Comparison of ENCODE assay signal across 31 mouse cellular contexts in the genomic region with DNA sequence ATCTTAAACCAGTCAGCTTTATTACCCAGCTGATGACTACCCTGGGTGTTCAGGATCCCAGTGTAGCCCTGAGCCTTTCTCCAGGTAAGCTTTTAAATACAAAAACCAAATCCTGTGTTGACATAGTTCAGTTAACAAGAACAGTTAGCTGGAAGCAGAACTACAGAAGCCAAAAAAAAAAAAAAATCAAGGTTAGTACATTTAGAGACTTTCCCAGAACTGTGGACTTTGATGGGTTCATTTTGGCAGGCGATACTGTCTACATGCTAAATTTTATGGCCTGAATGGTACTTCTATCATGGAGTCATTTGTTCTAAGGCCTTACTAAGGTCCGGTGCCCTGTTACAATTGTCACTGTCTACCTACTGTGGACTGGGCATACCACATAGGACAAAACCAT.
"Had no signal": no experiment of that assay in that cellular context is flagged by ENCODE, and none has a peak within 500 bp of the region (broad histone marks: within the 10 kb centered on the region; RNA-seq: fewer than 3 reads in every experiment).

No protein-coding gene starts in this region.

- H3K36me3 ChIP-seq: limb, embryonic 10.5 days; limb, embryonic 12.5 days; limb, embryonic 13.5 days; limb, embryonic 15.5 days; liver, embryonic 13.5 days; liver, embryonic 15.5 days; lung, embryonic 15.5 days; midbrain, embryonic 10.5 days; midbrain, embryonic 12.5 days; midbrain, embryonic 13.5 days; midbrain, embryonic 15.5 days; neural tube, embryonic 12.5 days had no signal

- H3K4me2 ChIP-seq: limb, embryonic 12.5 days; limb, embryonic 13.5 days; limb, embryonic 15.5 days; liver, embryonic 11.5 days; liver, embryonic 13.5 days; liver, embryonic 15.5 days; lung, embryonic 14.5 days; lung, embryonic 15.5 days; midbrain, embryonic 11.5 days; midbrain, embryonic 12.5 days; midbrain, embryonic 13.5 days; midbrain, embryonic 15.5 days; neural tube, embryonic 12.5 days had no signal

- H3K9me3 ChIP-seq: limb, embryonic 10.5 days; limb, embryonic 12.5 days; limb, embryonic 13.5 days; limb, embryonic 15.5 days; liver, embryonic 13.5 days; liver, embryonic 15.5 days; lung, embryonic 15.5 days; midbrain, embryonic 10.5 days; midbrain, embryonic 12.5 days; midbrain, embryonic 13.5 days; midbrain, embryonic 15.5 days; neural tube, embryonic 12.5 days had no signal

- H3K27me3 ChIP-seq: limb, embryonic 12.5 days; limb, embryonic 13.5 days; limb, embryonic 15.5 days; liver, embryonic 13.5 days; liver, embryonic 15.5 days; lung, embryonic 15.5 days; megakaryocyte, embryonic 14.5 days; midbrain, embryonic 12.5 days; midbrain, embryonic 13.5 days; midbrain, embryonic 15.5 days; neural tube, embryonic 12.5 days had no signal

- ATAC-seq: liver, postnatal 0 days; lung, postnatal 0 days; midbrain, embryonic 13.5 days; midbrain, embryonic 15.5 days; midbrain, embryonic 16.5 days had no signal

- H3K27ac ChIP-seq: limb, embryonic 10.5 days; limb, embryonic 12.5 days; limb, embryonic 13.5 days; limb, embryonic 15.5 days; liver, embryonic 13.5 days; liver, embryonic 14.5 days; liver, embryonic 15.5 days; lung, embryonic 15.5 days; macrophage; midbrain, embryonic 10.5 days; midbrain, embryonic 12.5 days; midbrain, embryonic 13.5 days; midbrain, embryonic 15.5 days; neural tube, embryonic 12.5 days had no signal

- DNase-seq: left cerebral cortex, postnatal 4 days; liver; liver, embryonic 13.5 days; liver, postnatal 0 days; lung, adult 18-20 months; lung, adult 2 months; lung, embryonic 14.5 days; lung, postnatal 10 days; lung, postnatal 14 days; lung, postnatal 36 days; lung, postnatal 4 days; midbrain, embryonic 14.5 days had no signal

- H3K4me1 ChIP-seq: limb, embryonic 10.5 days; limb, embryonic 12.5 days; limb, embryonic 13.5 days; limb, embryonic 15.5 days; liver, embryonic 13.5 days; liver, embryonic 15.5 days; lung, embryonic 15.5 days; megakaryocyte, embryonic 14.5 days; midbrain, embryonic 10.5 days; midbrain, embryonic 12.5 days; midbrain, embryonic 13.5 days; midbrain, embryonic 15.5 days; neural tube, embryonic 12.5 days had no signal

- H3K9ac ChIP-seq: limb, embryonic 12.5 days; limb, embryonic 13.5 days; limb, embryonic 15.5 days; liver, embryonic 13.5 days; liver, embryonic 14.5 days; liver, embryonic 15.5 days; liver, postnatal 0 days; lung, embryonic 14.5 days; lung, embryonic 15.5 days; midbrain, embryonic 12.5 days; midbrain, embryonic 13.5 days; midbrain, embryonic 15.5 days; neural tube, embryonic 12.5 days had no signal

- H3K4me3 ChIP-seq: limb, embryonic 10.5 days; limb, embryonic 12.5 days; limb, embryonic 13.5 days; limb, embryonic 15.5 days; liver, embryonic 13.5 days; liver, embryonic 15.5 days; lung, embryonic 15.5 days; megakaryocyte, embryonic 14.5 days; midbrain, embryonic 10.5 days; midbrain, embryonic 12.5 days; midbrain, embryonic 13.5 days; midbrain, embryonic 15.5 days; myocyte; neural tube, embryonic 12.5 days had no signal
